Mouse (Mus musculus): ENCODE results near the gene Gtpbp1. TPM values are rescaled to one million over a fixed set of nuclear protein-coding genes. Genes with fewer than 3 reads are reported as not detected.

Gene Gtpbp1
- total and polyA plus RNA-seq, 2 experiments, result 8.1 to 12.8 TPM

GRCm38 (mm10) chr15:79720796-79721195 lies 30.2 kb downstream of the Gtpbp1 start:
- Histone ChIP-seq H3K4me1 (ENCODE audit: control insufficient read depth, insufficient read depth, low read length) (no peaks in the 10 kb centered on the region), H3K27ac (replicated peaks; ENCODE audit: insufficient read depth, low read depth, low read length) (no peak overlapping the region), H3K27me3 (ENCODE audit: control insufficient read depth, insufficient read depth, low read length) (no peaks in the 10 kb centered on the region), H3K4me3 (ENCODE audit: insufficient read depth, low read depth, low read length) (no peak overlapping the region), H3K36me3 (ENCODE audit: control insufficient read depth, insufficient read depth, low read length) (peaks cover 9% of the 10 kb centered on the region), H3K79me2 (ENCODE audit: control insufficient read depth, insufficient read depth, low read length) (no peaks in the 10 kb centered on the region), H3K9ac (ENCODE audit: low read depth, low read length) (no peak overlapping the region)
- TF ChIP-seq CTCF (IDR thresholded peaks at IDR 0.05; ENCODE audit: low read depth, low read length) (no peak), POLR2A (IDR thresholded peaks at IDR 0.05; ENCODE audit: extremely low read depth, insufficient read depth, low read length) (no peak)
- WGBS, result 81% methylated on average over 4 of the region's 4 CpGs
- DNase-seq (ENCODE audit: extremely low read depth, low read depth, low spot score), result no peak

GRCm38 (mm10) chr15:79723439-79723838 lies 32.8 kb downstream of the Gtpbp1 start:
- peak; percentile 81 for DNase-seq (ENCODE audit: extremely low read depth, low read depth, low spot score)
- peaks cover 23% of the 10 kb centered on the region for H3K36me3 ChIP-seq (ENCODE audit: control insufficient read depth, insufficient read depth, low read length)

DNA sequence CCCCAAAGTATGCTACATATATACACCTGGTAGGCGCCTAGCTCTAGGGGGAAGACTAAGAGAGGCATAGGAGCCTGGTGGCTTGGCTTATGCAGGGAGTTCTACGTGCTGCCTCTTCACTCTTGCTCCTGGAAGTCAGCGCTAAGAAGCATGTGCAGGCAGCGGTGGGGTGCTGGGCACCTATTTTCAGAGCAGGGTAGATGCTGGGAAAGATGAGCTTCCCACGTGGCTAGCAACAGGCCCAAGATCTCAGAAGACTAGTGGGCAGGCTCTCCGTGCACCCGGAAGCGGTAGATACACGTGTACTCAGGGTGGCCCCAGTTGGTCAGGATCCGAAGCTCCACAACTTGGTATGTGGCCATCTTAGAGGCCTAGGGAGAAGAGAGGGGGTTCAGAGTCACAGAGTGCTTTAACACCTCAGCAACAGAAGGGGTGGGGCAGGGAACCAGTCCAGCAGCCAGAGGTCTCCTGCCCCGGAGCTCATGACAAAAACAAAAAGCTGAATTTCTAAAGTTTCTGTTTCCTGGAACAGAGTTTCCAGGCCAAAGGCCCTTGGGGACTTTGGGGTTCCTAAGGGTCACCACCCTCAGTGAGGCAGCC lies 34.6 kb downstream of the Gtpbp1 start:
- no peak overlapping the region for H3K27ac ChIP-seq (replicated peaks; ENCODE audit: insufficient read depth, low read depth, low read length)
- no peaks in the 10 kb centered on the region for H3K79me2 ChIP-seq (ENCODE audit: control insufficient read depth, insufficient read depth, low read length)
- DNase-seq (ENCODE audit: extremely low read depth, low read depth, low spot score), result no peak
- no peak for TF ChIP-seq CTCF (IDR thresholded peaks at IDR 0.05; ENCODE audit: low read depth, low read length)
- no peak overlapping the region for H3K9ac ChIP-seq (ENCODE audit: low read depth, low read length)
- WGBS, result 86% methylated on average over 11 of the region's 11 CpGs
- H3K4me3 ChIP-seq (ENCODE audit: insufficient read depth, low read depth, low read length), result no peak overlapping the region
- H3K27me3 ChIP-seq (ENCODE audit: control insufficient read depth, insufficient read depth, low read length), result no peaks in the 10 kb centered on the region
- H3K4me1 ChIP-seq (ENCODE audit: control insufficient read depth, insufficient read depth, low read length), result peaks cover 14% of the 10 kb centered on the region
- peaks cover 32% of the 10 kb centered on the region for H3K36me3 ChIP-seq (ENCODE audit: control insufficient read depth, insufficient read depth, low read length)

More at GRCm38 (mm10) chr15:79723439-79723838, 32.8 kb downstream of the Gtpbp1 start:
- TF ChIP-seq CTCF (IDR thresholded peaks at IDR 0.05; ENCODE audit: low read depth, low read length), result peak; percentile 94
- TF ChIP-seq POLR2A (IDR thresholded peaks at IDR 0.05; ENCODE audit: extremely low read depth, insufficient read depth, low read length), result no peak
- no peak overlapping the region for H3K27ac ChIP-seq (replicated peaks; ENCODE audit: insufficient read depth, low read depth, low read length)
- H3K79me2 ChIP-seq (ENCODE audit: control insufficient read depth, insufficient read depth, low read length), result no peaks in the 10 kb centered on the region
- 26% methylated on average over 1 of the region's 1 CpGs for whole genome bisulfite sequencing
- H3K27me3 ChIP-seq (ENCODE audit: control insufficient read depth, insufficient read depth, low read length), result no peaks in the 10 kb centered on the region
- no peaks in the 10 kb centered on the region for H3K4me1 ChIP-seq (ENCODE audit: control insufficient read depth, insufficient read depth, low read length)
- no peak overlapping the region for H3K9ac ChIP-seq (ENCODE audit: low read depth, low read length)
- no peak overlapping the region for H3K4me3 ChIP-seq (ENCODE audit: insufficient read depth, low read depth, low read length)

- no peaks in the 10 kb centered on the region for H3K27me3 ChIP-seq (ENCODE audit: control insufficient read depth, insufficient read depth, low read length)
- H3K79me2 ChIP-seq (ENCODE audit: control insufficient read depth, insufficient read depth, low read length), result no peaks in the 10 kb centered on the region; the same call in 1 of the 2 replicates
- no peak overlapping the region for H3K4me3 ChIP-seq (ENCODE audit: insufficient read depth, low read depth, low read length)
- peaks cover 23% of the 10 kb centered on the region for H3K4me1 ChIP-seq (ENCODE audit: control insufficient read depth, insufficient read depth, low read length)
- peaks cover 38% of the 10 kb centered on the region for H3K36me3 ChIP-seq (ENCODE audit: control insufficient read depth, insufficient read depth, low read length)
- no peak overlapping the region for H3K27ac ChIP-seq (replicated peaks; ENCODE audit: insufficient read depth, low read depth, low read length)
- DNase-seq (ENCODE audit: extremely low read depth, low read depth, low spot score), result no peak
- WGBS, result over 99% methylated on average over 6 of the region's 6 CpGs
- no peak overlapping the region for H3K9ac ChIP-seq (ENCODE audit: low read depth, low read length)
- no peak for TF ChIP-seq CTCF (IDR thresholded peaks at IDR 0.05; ENCODE audit: low read depth, low read length)
These were observed 37.2 kb downstream of the Gtpbp1 start for GRCm38 (mm10) chr15:79727840-79728239.

GRCm38 (mm10) chr15:79728311-79728710 lies 37.7 kb downstream of the Gtpbp1 start:
- peaks cover 40% of the 10 kb centered on the region for H3K36me3 ChIP-seq (ENCODE audit: control insufficient read depth, insufficient read depth, low read length)
- no peak overlapping the region for H3K9ac ChIP-seq (ENCODE audit: low read depth, low read length)
- H3K4me1 ChIP-seq (ENCODE audit: control insufficient read depth, insufficient read depth, low read length), result peaks cover 26% of the 10 kb centered on the region
- DNase-seq (ENCODE audit: extremely low read depth, low read depth, low spot score), result no peak
- TF ChIP-seq POLR2A (IDR thresholded peaks at IDR 0.05; ENCODE audit: extremely low read depth, insufficient read depth, low read length) (no peak), CTCF (IDR thresholded peaks at IDR 0.05; ENCODE audit: low read depth, low read length) (no peak)
- H3K27ac ChIP-seq (replicated peaks; ENCODE audit: insufficient read depth, low read depth, low read length), result peak overlapping the region; percentile 6; the same call in 1 of the 2 replicates
- H3K79me2 ChIP-seq (ENCODE audit: control insufficient read depth, insufficient read depth, low read length), result no peaks in the 10 kb centered on the region; the same call in 1 of the 2 replicates
- WGBS, result 90% methylated on average over 5 of the region's 5 CpGs
- no peak overlapping the region for H3K4me3 ChIP-seq (ENCODE audit: insufficient read depth, low read depth, low read length)
- H3K27me3 ChIP-seq (ENCODE audit: control insufficient read depth, insufficient read depth, low read length), result no peaks in the 10 kb centered on the region

GRCm38 (mm10) chr15:79728731-79729388 lies 38.2 kb downstream of the Gtpbp1 start:
- no peak for TF ChIP-seq CTCF (IDR thresholded peaks at IDR 0.05; ENCODE audit: low read depth, low read length)
- no peak for TF ChIP-seq POLR2A (IDR thresholded peaks at IDR 0.05; ENCODE audit: extremely low read depth, insufficient read depth, low read length)
- 36% methylated on average over 10 of the region's 10 CpGs for WGBS
- Histone ChIP-seq H3K27ac (replicated peaks; ENCODE audit: insufficient read depth, low read depth, low read length) (peak overlapping the region; percentile 53), H3K79me2 (ENCODE audit: control insufficient read depth, insufficient read depth, low read length) (no peaks in the 10 kb centered on the region; the same call in 1 of the 2 replicates), H3K4me3 (ENCODE audit: insufficient read depth, low read depth, low read length) (no peak overlapping the region), H3K27me3 (ENCODE audit: control insufficient read depth, insufficient read depth, low read length) (no peaks in the 10 kb centered on the region), H3K36me3 (ENCODE audit: control insufficient read depth, insufficient read depth, low read length) (peaks cover 42% of the 10 kb centered on the region), H3K4me1 (ENCODE audit: control insufficient read depth, insufficient read depth, low read length) (peaks cover 32% of the 10 kb centered on the region), H3K9ac (ENCODE audit: low read depth, low read length) (peak overlapping the region; percentile 4; the same call in 1 of the 2 replicates)
- peak; percentile 68 for DNase-seq (ENCODE audit: extremely low read depth, low read depth, low spot score)
